Mouse (Mus musculus): ENCODE results near the gene Hcrt.

- TF ChIP-seq CTCF (IDR thresholded peaks at IDR 0.05; ENCODE audit: control insufficient read depth, insufficient read depth, insufficient replicate concordance, low read depth, low read length) (no peak), POLR2A (IDR thresholded peaks at IDR 0.05; ENCODE audit: control insufficient read depth, low read depth, low read length) (no peak)
These were observed 47.8 kb downstream of the Hcrt start for GRCm38 (mm10) chr11:100714948-100715347.

Data from testis, adult 2 months (tissue).